Mouse (Mus musculus) forelimb bud, embryonic 11.5 days (tissue): Measurements from ENCODE around the gene Gm29644.
"Not testable (repeated sequence)": the region's sequence is repeated elsewhere in the genome, so short reads cannot be mapped to it uniquely, and the experiment has no call there.

Source experiments
- DNase-seq: peaks from one replicate; pipeline ENCODE4 v3.0.0-alpha.2; 2012; ENCODE audit warnings: low read depth, low spot score

Gene Gm29644

GRCm38 (mm10) chrY:70303187-70303586 is at the start of gene Gm29644, which contains the start of gene Gm29423:
Gene Gm29644 (minus strand): TSS chrY:70303343.
Gene Gm29423 (minus strand): TSS chrY:70303287.
- not testable (repeated sequence) for DNase-seq

- DNase-seq: not testable (repeated sequence)
Observed at GRCm38 (mm10) chrY:70273542-70273941, 29.6 kb downstream of the Gm29644 start, which contains the start of gene Gm21118. Gene Gm21118 (minus strand): TSS chrY:70273642.
